Mouse (Mus musculus): ENCODE data around the gene Comp.

Comp gene

DNA sequence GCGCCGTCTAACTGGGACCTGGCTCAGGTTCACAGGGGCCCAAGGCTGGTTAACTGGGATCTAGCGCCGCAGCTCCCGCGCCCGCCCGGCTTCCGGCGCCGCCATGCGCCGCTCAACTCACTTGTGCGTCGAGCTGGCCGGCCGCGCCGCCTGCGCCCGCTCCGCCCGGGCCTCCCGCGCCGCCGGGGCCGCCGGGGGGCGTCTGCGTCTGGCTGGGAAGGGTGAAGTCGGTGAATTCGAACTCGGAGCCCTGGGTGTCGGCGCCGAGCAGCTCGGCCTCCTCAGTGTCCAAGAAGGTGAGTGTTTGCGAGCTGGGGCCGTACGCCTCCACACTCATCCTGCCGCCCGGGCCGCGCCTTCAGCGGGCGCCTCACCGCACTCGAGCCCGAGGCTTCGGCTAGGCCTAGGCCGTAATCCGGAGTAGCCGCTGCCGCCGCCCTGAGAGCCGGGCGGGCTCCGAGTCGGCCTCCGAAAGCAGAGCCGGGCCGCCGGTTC is 20.7 kb upstream of the Comp start:
- DNase-seq (ENCODE audit: low read depth in 1 of 2, low spot score in 2 of 2): peak in 1 of 2 experiments; percentile 24

DNA sequence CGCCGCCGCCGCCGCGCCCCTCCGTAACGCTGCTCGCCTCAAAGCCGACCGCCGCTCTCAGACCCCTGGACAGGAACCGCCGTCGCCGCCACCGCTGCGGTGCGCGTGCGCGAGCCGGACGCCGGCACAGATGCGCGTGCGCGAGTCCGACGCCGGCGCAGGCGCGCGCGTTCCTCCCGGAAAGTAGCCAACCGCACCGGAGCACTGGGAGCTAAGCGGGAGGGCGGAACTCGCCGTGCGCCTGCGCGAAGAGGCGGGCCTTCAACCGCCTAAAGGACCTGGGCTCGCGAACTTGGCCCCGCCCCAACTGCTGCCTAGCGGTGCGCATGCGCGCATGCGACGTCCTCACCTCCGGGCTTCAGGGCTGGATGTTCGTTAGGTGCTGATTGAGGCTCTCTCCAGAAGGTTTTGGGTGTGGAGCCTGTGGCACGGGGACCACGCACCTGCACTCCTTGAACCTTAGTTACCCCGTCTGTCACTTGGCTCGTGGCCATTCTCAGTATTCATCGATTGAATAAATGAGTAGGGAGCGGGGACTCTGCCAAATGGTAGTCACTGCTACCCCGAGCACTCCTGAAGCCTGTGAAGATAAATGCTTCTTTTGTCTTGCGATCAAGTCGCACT is 20.1 kb upstream of the Comp start, which contains the start of gene Upf1:
Gene Upf1, minus strand, starts transcription at position 85 of the 624 bp plus-strand sequence.
- peak; percentile 96 to 97 for DNase-seq (ENCODE audit: low read depth in 1 of 2, low spot score in 2 of 2)

DNA sequence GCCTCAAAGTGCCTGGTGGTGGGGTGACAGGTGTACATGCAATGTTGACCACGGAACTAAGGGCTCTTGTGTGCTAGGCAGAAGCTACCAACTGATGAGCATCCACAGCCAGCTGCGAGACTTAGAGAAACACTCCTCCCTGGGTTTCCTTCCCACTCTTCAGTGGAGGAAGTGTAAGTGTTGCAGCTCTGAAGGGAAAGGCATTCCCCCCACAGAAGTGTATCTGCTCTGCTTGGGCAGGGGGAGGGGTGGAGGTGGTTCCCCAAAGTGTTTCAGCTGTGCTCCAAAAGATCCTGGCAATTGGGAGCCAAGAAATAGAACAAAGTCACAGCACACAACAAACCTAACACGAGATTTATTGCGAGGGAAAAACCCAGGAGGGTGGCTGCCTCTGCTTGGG is 19.4 kb upstream of the Comp start:
- DNase-seq (ENCODE audit: low read depth in 1 of 2, low spot score in 2 of 2): no peak

DNA sequence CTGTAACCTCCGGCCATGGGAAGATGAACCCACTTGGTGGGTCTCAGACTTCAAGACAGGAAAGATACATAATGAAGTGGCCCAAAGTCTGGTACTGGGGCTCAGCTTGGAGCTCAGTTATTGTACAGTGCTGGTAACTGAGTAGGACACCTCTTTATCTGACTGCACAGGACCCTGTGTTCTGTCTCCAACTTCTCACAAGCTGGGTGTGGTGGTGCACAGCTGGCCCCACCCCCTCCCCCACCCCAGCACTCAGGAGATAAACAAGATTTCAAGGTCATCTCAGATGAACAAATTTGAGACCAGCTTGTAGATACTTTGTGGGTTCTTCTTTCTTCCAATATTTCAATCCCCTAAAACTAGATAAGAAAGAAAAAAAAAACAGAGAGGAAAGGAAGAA is 17.2 kb upstream of the Comp start:
- no peak for DNase-seq (ENCODE audit: low read depth in 1 of 2, low spot score in 2 of 2)

DNA sequence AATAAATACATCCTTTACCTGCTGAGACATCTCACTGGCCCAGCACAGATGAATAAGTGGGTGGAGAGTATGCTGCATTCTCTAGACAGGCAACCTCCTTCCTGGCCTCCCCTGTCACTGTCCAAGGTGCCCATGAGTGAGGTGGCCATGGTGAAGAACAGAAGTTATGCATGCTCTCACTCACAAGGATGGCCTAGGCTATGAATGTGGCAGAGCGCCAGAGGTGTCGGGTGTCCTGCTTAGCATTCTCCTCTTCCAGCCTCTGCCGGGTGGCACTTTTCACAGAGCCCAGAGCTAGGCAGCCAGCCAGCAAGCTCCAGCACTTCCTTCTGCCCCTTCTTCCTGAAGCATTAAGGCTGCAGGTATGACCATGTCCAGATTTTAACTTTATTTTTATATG is 13.9 kb upstream of the Comp start:
- no peak for DNase-seq (ENCODE audit: low read depth in 1 of 2, low spot score in 2 of 2)

DNA sequence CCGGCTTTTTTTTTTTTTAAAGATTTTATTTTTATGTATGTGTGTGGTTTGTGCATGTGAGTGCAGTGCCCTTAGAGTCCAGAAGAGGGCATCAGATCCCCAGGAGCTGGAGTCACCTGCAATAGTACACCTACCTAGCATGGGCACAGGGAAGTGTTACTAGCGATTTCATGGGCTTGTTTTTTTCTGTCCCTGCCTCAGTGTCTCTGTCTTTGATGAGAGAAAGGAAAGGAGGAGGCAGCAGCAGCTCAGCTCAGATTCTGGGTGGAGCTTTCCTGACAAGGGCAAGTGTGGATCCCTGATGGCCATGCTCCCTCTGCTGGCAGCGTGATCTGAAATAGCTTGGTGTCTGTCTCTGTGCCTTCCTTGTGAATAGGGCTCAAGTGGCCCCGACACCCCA is 12.6 kb upstream of the Comp start:
- DNase-seq (ENCODE audit: low read depth in 1 of 2, low spot score in 2 of 2): no peak

DNA sequence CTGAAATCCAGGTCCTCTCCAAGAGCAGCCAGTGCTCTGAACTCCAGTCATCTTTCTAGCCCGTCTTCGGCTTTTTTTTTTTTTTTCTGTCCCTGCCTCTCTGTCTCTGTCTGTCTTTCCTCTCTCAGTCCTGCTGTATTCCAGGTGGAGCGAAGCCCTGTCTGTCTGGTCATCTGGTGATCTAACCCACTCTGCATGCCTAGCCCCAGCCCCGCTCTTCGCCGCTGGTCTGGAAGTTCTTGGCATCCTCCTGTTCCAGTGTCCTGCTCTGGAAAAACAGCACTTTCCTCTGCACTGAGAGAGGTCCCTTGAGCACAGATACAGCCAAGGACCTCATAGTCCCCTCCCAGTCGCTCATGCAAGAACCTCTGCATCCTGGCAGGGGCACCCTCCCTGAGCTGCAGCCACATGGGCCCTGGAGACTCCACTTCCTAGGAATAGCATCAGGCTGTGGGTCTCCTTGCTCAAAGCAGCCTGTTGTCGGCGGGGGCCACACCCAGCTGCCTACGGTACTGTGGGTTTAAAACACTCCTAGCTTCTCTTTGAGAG is 11.8 kb upstream of the Comp start:
- DNase-seq (ENCODE audit: low read depth in 1 of 2, low spot score in 2 of 2): no peak

DNA sequence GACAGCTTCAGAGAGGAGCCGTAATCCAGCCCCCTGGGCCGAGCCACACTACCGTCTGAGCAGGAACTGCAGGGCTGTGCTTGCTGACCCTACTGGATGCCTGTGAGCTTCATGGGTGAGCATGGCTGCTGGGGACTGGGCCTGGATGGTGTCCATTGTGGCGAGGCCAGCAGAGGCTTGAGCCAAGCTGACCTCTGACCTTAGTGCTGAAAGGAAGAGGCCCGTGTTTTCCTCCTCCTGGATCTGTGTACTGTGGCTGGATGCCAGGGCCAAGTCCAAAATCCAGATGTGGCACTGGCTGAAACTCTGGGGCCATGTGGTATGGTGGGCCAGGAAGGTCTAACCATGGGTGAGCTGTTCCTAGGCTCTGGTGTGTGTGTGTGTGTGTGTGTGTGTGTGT is 9.3 kb upstream of the Comp start:
- DNase-seq (ENCODE audit: low read depth in 1 of 2, low spot score in 2 of 2): no peak

DNA sequence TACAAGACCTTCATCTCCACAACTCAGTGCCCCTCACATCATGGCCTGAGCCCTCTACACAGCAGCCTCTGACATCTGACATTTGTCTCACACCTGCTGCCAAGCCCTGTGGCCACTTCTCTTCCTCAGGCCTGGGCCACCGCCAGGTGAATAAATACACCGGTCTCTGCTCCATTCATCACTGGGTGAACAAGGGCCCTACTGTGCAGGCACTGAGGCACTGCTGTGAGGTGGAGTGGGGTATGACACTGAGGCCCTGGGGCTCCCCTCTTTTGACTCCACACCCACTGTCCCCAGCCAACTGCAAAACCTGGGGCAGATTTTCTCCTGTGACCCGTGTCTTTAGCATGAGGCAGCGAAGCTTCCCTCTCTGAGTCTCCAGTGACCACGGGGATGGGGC is 6.8 kb upstream of the Comp start:
- DNase-seq (ENCODE audit: low read depth in 1 of 2, low spot score in 2 of 2): no peak

DNA sequence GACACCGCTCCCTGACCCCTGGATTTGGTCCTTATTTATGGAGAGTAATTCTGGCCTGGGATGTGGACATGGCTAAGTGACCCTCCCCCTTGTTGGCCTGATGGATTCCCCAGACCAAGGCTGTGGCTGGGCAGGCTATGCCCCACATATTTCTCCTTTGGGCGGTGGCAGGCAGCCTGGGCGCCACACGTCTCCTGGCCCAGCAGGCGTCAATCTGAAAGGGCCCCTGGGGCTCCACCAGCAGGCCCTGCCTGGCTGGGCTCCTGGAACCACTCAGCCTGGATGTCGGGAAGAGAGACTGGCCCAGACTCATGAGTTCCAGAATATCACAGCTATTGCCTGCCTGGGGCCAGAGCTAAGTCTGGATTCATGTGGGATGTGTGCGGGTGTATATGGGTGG is 2.9 kb upstream of the Comp start:
- no peak for DNase-seq (ENCODE audit: low read depth in 1 of 2, low spot score in 2 of 2)

DNA sequence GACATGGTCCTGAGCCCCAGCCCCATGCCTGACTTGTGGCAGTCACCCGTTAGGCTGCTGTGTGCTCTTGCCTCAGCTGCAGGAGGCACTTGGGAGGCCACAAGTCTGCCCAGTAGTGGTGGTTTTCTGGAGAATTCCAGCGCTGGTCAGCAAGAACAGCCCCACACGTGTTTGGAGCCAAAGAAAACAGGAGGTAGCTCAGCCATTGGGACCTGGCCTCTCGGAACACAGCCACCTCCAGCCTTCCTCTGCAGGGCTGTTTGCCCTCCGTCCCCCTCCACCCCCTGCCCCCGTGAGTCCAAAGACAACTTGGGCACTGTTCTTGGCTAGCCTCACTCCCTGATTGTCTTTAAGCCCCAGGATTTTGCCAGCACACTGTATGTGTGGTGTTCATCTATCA is 1.4 kb upstream of the Comp start:
- no peak for DNase-seq (ENCODE audit: low read depth in 1 of 2, low spot score in 2 of 2)

DNA sequence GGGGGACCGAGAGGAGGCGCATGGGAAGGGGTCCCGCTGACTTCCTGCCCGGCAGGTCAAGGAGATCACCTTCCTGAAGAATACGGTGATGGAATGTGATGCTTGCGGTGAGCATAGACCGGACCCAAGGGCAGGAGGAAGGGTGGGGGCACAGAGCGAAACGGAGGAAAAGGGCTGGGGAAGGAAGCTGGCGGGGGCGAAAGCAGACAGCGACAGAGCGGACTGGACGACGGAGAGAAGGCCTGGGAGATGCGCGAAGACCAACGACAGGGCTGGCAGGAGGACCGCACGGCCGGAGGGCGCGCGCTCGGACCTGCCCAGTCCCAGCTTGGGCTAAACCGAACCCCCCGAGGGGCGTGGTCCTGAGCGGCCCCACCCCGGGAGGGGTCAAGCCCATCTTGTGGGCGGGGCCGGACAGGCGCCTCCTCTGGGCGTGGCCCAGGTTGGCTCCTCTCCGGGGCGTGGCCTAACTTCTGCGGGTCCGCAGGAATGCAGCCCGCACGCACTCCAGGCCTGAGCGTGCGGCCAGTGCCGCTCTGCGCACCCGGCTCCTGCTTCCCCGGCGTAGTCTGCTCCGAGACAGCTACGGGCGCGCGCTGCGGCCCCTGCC is 1.1 kb downstream of the Comp start:
- DNase-seq (ENCODE audit: low read depth in 1 of 2, low spot score in 2 of 2): peak in 1 of 2 experiments; percentile 68

DNA sequence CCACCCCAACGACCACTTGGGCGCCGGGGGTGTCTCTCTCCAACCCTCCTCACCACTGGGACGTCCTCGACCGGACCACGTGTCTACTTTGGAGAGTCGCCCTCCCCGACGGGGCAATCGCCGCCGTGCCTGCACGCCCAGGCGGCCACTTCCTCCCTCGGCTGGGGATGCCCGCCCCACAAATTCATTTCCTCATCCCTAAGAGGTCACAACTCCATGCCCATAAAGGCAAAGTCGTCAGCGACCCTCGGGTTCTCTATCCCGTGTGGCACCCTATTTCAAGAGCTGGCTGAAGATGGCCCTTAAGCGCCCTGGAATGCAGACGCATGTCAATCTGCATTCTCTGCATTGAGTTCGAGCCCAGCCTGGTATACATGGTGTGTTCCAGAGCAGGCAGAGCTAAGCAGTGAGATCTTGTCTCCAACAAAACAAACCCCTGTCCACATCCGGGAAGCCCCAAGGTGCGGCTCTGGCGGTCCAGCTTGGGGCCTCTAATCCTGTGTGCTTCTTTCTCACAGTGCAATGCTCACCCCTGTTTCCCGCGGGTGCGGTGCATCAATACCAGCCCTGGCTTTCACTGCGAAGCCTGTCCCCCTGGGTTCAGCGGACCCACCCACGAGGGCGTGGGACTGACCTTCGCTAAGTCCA is 2.0 kb downstream of the Comp start:
- DNase-seq (ENCODE audit: low read depth in 1 of 2, low spot score in 2 of 2): peak in 1 of 2 experiments; percentile 69

DNA sequence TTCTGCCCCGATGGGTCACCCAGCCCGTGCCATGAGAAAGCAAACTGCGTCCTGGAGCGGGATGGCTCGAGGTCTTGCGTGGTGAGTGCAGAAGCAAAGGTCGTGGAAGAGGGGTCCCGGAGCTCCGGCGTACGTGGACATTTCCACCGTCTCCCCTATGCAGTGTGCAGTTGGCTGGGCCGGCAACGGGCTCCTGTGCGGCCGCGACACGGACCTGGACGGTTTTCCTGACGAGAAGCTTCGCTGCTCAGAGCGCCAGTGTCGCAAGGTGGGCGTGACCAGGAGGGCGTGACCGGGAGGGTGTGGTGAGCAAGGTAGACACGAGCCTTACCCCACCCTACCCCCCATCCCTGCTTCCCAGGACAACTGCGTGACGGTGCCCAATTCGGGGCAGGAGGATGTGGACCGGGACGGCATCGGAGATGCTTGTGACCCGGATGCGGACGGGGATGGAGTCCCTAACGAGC is 3.0 kb downstream of the Comp start:
- no peak for DNase-seq (ENCODE audit: low read depth in 1 of 2, low spot score in 2 of 2)

DNA sequence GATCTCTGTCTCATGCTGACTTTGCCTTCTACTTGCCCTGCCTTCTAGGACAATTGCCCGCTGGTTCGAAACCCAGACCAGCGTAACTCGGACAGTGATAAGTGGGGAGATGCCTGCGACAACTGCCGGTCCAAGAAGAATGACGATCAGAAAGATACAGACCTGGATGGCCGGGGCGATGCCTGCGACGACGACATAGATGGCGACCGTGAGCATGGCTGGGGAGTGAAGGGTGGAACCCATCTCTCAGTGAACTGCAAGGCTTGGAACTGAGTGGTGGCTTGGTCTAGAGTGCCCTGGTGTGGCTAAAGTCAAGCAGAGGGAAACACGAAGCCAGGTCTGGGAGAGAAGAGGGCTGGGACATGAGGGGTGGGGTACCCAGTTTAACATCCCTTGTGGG is 3.7 kb downstream of the Comp start:
- DNase-seq (ENCODE audit: low read depth in 1 of 2, low spot score in 2 of 2): no peak

DNA sequence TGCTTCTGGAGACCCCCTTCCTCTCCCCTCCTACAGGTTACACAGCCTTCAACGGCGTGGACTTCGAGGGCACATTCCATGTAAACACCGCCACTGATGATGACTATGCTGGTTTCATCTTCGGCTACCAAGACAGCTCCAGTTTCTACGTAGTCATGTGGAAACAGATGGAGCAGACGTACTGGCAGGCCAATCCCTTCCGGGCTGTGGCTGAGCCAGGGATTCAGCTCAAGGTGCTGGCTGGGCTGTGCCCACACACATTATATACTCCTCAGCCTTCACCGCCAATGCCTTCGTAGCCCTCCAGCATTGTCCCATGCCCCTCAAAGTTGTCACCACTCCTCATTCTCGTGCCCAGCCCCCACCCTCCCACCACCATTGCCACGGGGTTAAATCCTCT is 6.7 kb downstream of the Comp start:
- no peak for DNase-seq (ENCODE audit: low read depth in 1 of 2, low spot score in 2 of 2)

DNA sequence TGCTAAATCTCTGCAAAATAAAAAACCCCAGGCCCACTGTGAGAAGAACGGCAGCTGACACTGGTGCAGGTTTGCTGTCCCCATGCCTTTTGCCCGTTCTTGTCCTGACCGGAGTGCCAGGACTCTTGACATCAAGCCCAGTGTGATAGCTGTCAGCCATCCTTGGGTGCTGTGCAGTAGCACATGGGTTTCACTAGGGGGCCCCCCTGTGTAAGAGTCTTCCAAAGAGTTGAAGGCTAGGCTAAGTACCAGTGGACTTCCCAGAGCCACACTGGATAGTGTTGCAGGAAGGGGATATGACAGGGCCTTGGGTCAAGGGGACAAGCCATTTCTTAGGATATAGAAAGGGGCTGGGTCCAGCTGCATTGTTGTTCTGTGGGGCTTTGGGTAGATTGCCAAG is 9.9 kb downstream of the Comp start:
- DNase-seq (ENCODE audit: low read depth in 1 of 2, low spot score in 2 of 2): peak in 1 of 2 experiments; percentile 28

DNA sequence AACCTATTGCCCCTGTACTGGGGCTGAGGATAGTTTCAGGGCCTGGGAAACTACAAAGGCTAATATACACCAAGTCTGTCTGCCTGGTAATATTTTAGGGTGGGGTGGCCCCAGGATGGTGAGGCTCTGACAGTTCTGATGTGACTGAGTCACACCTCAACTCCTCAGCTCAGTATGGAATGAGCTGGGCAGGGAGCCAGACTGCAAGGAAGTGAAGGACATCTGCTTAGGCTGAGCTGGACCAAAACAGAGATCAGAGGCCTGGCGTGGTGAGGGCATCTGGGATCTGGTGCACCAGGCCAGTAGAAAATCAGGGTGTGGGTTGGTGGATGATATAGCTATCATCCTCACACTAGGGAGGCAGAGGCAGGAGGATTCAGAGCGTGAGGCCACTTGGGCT is 16.3 kb downstream of the Comp start:
- DNase-seq (ENCODE audit: low read depth in 1 of 2, low spot score in 2 of 2): no peak

DNA sequence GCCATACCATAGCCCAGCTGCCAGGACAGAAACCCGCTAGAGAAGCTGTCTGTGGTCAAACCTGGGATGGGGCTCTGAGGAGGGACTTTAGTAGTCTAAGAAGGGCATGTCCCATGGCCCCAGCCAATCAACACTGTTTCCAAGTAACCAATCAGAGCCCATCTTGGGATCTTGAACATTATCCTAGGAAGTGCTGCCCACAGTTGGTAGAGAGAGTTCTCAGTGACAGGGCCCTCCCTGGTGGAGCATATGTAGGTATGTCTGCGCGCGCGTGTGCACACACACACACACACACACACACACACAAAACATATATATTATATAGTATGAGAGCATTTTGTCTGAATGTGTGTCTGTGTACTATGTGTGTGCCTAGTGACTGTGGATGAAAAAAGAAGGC is 19.7 kb downstream of the Comp start:
- DNase-seq (ENCODE audit: low read depth in 1 of 2, low spot score in 2 of 2): no peak

DNA sequence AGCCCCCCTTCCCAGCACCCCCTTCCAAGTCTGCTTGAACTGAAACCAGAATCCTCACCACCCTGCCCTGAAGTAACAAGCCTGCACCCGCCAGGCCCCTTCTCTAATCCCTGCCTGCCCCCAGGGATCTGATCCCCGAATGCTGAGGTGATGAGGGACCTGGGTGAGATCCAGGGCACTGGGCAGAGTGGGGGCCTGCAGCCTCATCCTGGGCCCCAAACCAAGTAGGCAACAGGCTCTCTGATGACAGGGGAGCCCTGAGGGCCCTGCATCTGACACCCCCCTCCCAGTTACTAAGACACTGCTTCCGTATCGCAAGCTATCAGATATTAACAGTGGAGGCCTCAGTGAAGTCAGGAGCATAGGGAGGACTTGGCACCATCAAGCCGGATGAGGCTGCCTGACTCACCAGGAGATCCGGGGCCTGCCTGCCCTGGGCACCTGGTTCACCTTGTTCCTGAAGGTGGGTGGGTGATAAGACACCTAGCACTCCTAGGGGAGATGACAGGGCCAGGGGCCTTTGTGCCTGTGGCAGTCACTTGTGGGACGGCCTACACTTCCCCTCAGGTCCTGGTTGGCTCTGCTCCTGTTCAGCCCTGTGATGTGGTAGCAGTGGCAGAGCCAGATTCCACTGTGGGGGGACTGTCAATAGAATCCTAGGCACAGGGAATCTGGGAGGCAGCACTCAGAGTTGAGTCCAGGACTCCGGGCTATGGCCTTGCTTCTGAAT is 21.1 kb downstream of the Comp start:
- DNase-seq (ENCODE audit: low read depth in 1 of 2, low spot score in 2 of 2): no peak

DNA sequence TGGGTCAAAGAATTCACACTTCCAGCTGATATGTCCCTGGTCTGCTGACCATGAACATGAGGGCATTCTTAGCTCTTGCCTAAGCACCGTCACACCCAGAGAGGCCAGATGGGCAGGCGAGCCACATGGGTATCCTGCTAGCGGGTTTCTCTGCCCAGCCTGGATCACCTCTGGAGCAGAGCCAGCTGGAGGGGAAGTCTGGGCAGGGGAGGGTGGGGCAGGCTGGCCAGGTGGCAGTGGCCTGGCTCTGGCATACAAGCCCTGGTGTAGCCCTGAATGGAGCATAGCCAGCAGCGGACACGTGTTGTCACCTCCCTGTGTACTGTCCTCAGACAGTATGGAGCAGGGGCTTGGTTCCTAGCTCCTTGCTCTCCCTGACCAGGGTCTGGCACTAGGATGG is 22.3 kb downstream of the Comp start:
- no peak for DNase-seq (ENCODE audit: low read depth in 1 of 2, low spot score in 2 of 2)

Measured in monocyte, adult 2 months (primary cell).